ENCODE assay signal across 17 mouse cellular contexts in the genomic region with DNA sequence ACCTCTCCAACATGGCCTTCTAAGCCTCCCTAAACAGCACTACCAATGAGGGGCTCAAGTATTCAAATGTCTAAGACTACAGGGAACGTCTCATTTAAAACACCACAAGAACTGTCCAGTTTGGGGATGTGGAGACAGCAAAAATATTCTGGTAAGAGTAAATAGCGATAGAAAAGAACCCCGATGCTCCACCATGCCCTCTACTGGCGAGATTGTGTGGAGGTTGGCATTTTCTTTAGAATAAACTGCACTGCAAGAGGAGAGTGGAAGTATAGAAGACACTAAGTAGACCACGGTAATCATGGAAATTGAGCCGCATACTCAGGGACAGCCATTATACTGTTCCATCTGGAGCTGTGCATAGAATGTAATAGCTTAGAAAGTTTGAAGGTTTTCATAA. TPM values are rescaled to one million over a fixed set of nuclear protein-coding genes. Genes with fewer than 3 reads are reported as not detected.
DNase-seq lines count a peak whose midpoint lies in the region; ATAC-seq and TF ChIP-seq lines count a peak whose summit lies in the region.
"Had no signal": no experiment of that assay in that cellular context is flagged by ENCODE, and none has a peak within 500 bp of the region (broad histone marks: within the 10 kb centered on the region; RNA-seq: fewer than 3 reads in every experiment).

No protein-coding gene starts in this region.

- no peak overlapping the region for H3K4me3 ChIP-seq in forebrain, postnatal 0 days (ENCODE audit: low read depth, low read length)
- no peak overlapping the region for H3K4me3 ChIP-seq in forebrain, embryonic 16.5 days (replicated peaks; ENCODE audit: low read length)
- no peak overlapping the region for H3K4me3 ChIP-seq in liver, embryonic 14.5 days (ENCODE audit: insufficient read depth in 1 of 2, low read depth in 2 of 2, low read length in 2 of 2)
- no peak overlapping the region for H3K4me3 ChIP-seq in midbrain, embryonic 16.5 days (ENCODE audit: low read depth, low read length)
- H3K4me3 ChIP-seq: erythroblast, embryonic 14.5 days; heart, embryonic 15.5 days; hindbrain, embryonic 13.5 days; limb, embryonic 10.5 days; midbrain, embryonic 12.5 days had no signal

- no peaks in the 10 kb centered on the region for H3K27me3 ChIP-seq in forebrain, postnatal 0 days (ENCODE audit: insufficient read depth, low read length)
- H3K27me3 ChIP-seq in forebrain, embryonic 16.5 days (replicated peaks; ENCODE audit: control insufficient read depth, insufficient read depth, low read length) = peaks cover 3% of the 10 kb centered on the region; the same call in 1 of the 2 replicates
- H3K27me3 ChIP-seq in liver, embryonic 14.5 days (ENCODE audit: control insufficient read depth, insufficient read depth, low read length) = no peaks in the 10 kb centered on the region
- H3K27me3 ChIP-seq in midbrain, embryonic 16.5 days (ENCODE audit: control insufficient read depth, insufficient read depth, low read depth, low read length) = no peaks in the 10 kb centered on the region
- H3K27me3 ChIP-seq: heart, embryonic 15.5 days had no signal

- no peaks in the 10 kb centered on the region for H3K4me1 ChIP-seq in forebrain, postnatal 0 days (ENCODE audit: insufficient read depth)
- H3K4me1 ChIP-seq in forebrain, embryonic 16.5 days (replicated peaks; ENCODE audit: control insufficient read depth, insufficient read depth, low read length) = peaks cover 5% of the 10 kb centered on the region
- peaks cover 0 to 16% of the 10 kb centered on the region in 2 experiments; a peak in 2 of 4 replicates for H3K4me1 ChIP-seq in liver, embryonic 14.5 days (replicated peaks; ENCODE audit: control insufficient read depth in 2 of 2, insufficient read depth in 2 of 2, low read length in 1 of 2)
- H3K4me1 ChIP-seq in midbrain, embryonic 16.5 days (ENCODE audit: control insufficient read depth, insufficient read depth, low read length) = peaks cover 10% of the 10 kb centered on the region

- no peak overlapping the region for H3K4me2 ChIP-seq in forebrain, postnatal 0 days (ENCODE audit: low read depth)
- no peak overlapping the region for H3K4me2 ChIP-seq in forebrain, embryonic 16.5 days (ENCODE audit: low read length)
- no peak overlapping the region for H3K4me2 ChIP-seq in liver, embryonic 14.5 days (ENCODE audit: low read depth)
- H3K4me2 ChIP-seq in midbrain, embryonic 16.5 days (ENCODE audit: low read length) = no peak overlapping the region
- H3K4me2 ChIP-seq: heart, embryonic 15.5 days; hindbrain, embryonic 13.5 days; midbrain, embryonic 12.5 days had no signal

- WGBS in forebrain, postnatal 0 days = 83% methylated on average over 6 of the region's 6 CpGs
- 82% methylated on average over 6 of the region's 6 CpGs for WGBS in forebrain, embryonic 16.5 days
- 59% methylated on average over 6 of the region's 6 CpGs for WGBS in liver, embryonic 14.5 days (ENCODE audit: insufficient replicate concordance)
- 90% methylated on average over 6 of the region's 6 CpGs for WGBS in midbrain, embryonic 16.5 days

- TF ChIP-seq EP300 in liver, embryonic 14.5 days (IDR thresholded peaks at IDR 0.05; ENCODE audit: low read depth) = no peak

- DNase-seq in forebrain, postnatal 0 days = no peak
- DNase-seq in liver, embryonic 14.5 days (ENCODE audit: low read depth in 3 of 3, low spot score in 3 of 3) = no peak
- no peak for DNase-seq in liver
- peak; percentile 31 for DNase-seq in CD4-positive helper T cell, adult 2 months (ENCODE audit: low read depth, low spot score)
- DNase-seq in induced T-regulatory cell, adult 2 months (ENCODE audit: low read depth) = peak; percentile 60
- DNase-seq in heart, adult 8-10 months (ENCODE audit: low spot score) = no peak
- DNase-seq: adrenal gland, adult 2 months; cerebellum, adult 8-10 months; gastrocnemius, postnatal 36 days; right cerebral cortex, postnatal 25 days had no signal

- peak; percentile 24 for TF ChIP-seq CTCF in forebrain, postnatal 0 days (IDR thresholded peaks at IDR 0.05; ENCODE audit: low read depth)
- peak; percentile 44 for TF ChIP-seq CTCF in liver, embryonic 14.5 days (IDR thresholded peaks at IDR 0.05; ENCODE audit: low read depth)

- H3K27ac ChIP-seq in forebrain, postnatal 0 days (ENCODE audit: low read depth, low read length) = no peak overlapping the region
- H3K27ac ChIP-seq in forebrain, embryonic 16.5 days (ENCODE audit: low read length) = no peak overlapping the region
- no peak overlapping the region for H3K27ac ChIP-seq in liver, embryonic 14.5 days
- H3K27ac ChIP-seq in midbrain, embryonic 16.5 days (ENCODE audit: low read length) = no peak overlapping the region
- H3K27ac ChIP-seq: heart, embryonic 15.5 days; hindbrain, embryonic 13.5 days; limb, embryonic 10.5 days; midbrain, embryonic 12.5 days had no signal

- H3K9me3 ChIP-seq in forebrain, postnatal 0 days (ENCODE audit: low read length) = no peaks in the 10 kb centered on the region
- no peaks in the 10 kb centered on the region for H3K9me3 ChIP-seq in forebrain, embryonic 16.5 days (ENCODE audit: control insufficient read depth, low read length)
- H3K9me3 ChIP-seq in liver, embryonic 14.5 days (ENCODE audit: control insufficient read depth, low read length) = no peaks in the 10 kb centered on the region
- no peaks in the 10 kb centered on the region for H3K9me3 ChIP-seq in midbrain, embryonic 16.5 days (replicated peaks; ENCODE audit: control insufficient read depth, low read length, poor library complexity, severe bottlenecking)
- H3K9me3 ChIP-seq: heart, embryonic 15.5 days; hindbrain, embryonic 13.5 days; limb, embryonic 10.5 days; midbrain, embryonic 12.5 days had no signal

- H3K9ac ChIP-seq in forebrain, postnatal 0 days = no peak overlapping the region
- no peak overlapping the region for H3K9ac ChIP-seq in forebrain, embryonic 16.5 days (replicated peaks; ENCODE audit: low read depth, low read length)
- H3K9ac ChIP-seq in liver, embryonic 14.5 days (replicated peaks) = no peak overlapping the region
- H3K9ac ChIP-seq in midbrain, embryonic 16.5 days (ENCODE audit: low read depth, low read length) = no peak overlapping the region
- H3K9ac ChIP-seq: heart, embryonic 15.5 days; hindbrain, embryonic 13.5 days; midbrain, embryonic 12.5 days had no signal

- H3K36me3 ChIP-seq in forebrain, postnatal 0 days (ENCODE audit: insufficient read depth) = no peaks in the 10 kb centered on the region
- H3K36me3 ChIP-seq in forebrain, embryonic 16.5 days (ENCODE audit: control insufficient read depth, insufficient read depth) = no peaks in the 10 kb centered on the region
- H3K36me3 ChIP-seq in liver, embryonic 14.5 days (replicated peaks; ENCODE audit: control insufficient read depth, insufficient read depth, low read depth) = no peaks in the 10 kb centered on the region
- no peaks in the 10 kb centered on the region for H3K36me3 ChIP-seq in midbrain, embryonic 16.5 days (ENCODE audit: control insufficient read depth, insufficient read depth, low read length)
- H3K36me3 ChIP-seq: heart, embryonic 15.5 days; hindbrain, embryonic 13.5 days; limb, embryonic 10.5 days; midbrain, embryonic 12.5 days had no signal

- no peak for ATAC-seq in forebrain, postnatal 0 days
- ATAC-seq in forebrain, embryonic 16.5 days = no peak
- no peak for ATAC-seq in liver, embryonic 14.5 days (ENCODE audit: insufficient read depth)
- ATAC-seq in midbrain, embryonic 16.5 days = no peak

RNA-seq across cellular contexts. Expression of gene Trub1, which starts 38.8 kb away (rescaled TPM):
- 26.1 and 27.7 TPM in 2 replicates for total RNA-seq in forebrain, postnatal 0 days (2014; rRNA removed)
- 17.2 and 21.5 TPM in 2 replicates for polyA plus RNA-seq in forebrain, postnatal 0 days (2015; fragmentation: Nextera tagmentation; extraction: Ambion mirVana)
- 17.3 and 18.5 TPM in 2 replicates for polyA plus RNA-seq in forebrain, embryonic 16.5 days (2015; fragmentation: Nextera tagmentation; extraction: Ambion mirVana)
- 4.2 and 6.7 TPM in 2 replicates for polyA plus RNA-seq in liver, embryonic 14.5 days (2012; rRNA removed)
- polyA plus RNA-seq in liver, embryonic 14.5 days (2014; fragmentation: Nextera tagmentation; extraction: Ambion mirVana) = 7.8 and 8.1 TPM in 2 replicates
- total RNA-seq in heart, adult 8-10 months (2022) = 1 to 10 TPM; 2.1 to 6.7 (median 5.4) TPM
- 15.5 and 17.3 TPM in 2 replicates for polyA plus RNA-seq in midbrain, embryonic 16.5 days (2015; fragmentation: Nextera tagmentation; extraction: Ambion mirVana)

RNA-seq across cellular contexts. Expression of gene Fam160b1, which starts 53.4 kb away (rescaled TPM):
- total RNA-seq in forebrain, postnatal 0 days (2014; rRNA removed) = 19.7 and 23.0 TPM in 2 replicates
- polyA plus RNA-seq in forebrain, postnatal 0 days (2015; fragmentation: Nextera tagmentation; extraction: Ambion mirVana) = 9.0 and 10.8 TPM in 2 replicates
- polyA plus RNA-seq in forebrain, embryonic 16.5 days (2015; fragmentation: Nextera tagmentation; extraction: Ambion mirVana) = 14.7 and 18.6 TPM in 2 replicates
- polyA plus RNA-seq in liver, embryonic 14.5 days (2012; rRNA removed) = 4.8 and 5.1 TPM in 2 replicates
- polyA plus RNA-seq in liver, embryonic 14.5 days (2014; fragmentation: Nextera tagmentation; extraction: Ambion mirVana) = 5.4 and 6.4 TPM in 2 replicates
- 10 to 100 TPM in 3 of 4 experiments, 1 to 10 TPM in 1; 9.8 to 11.6 (median 10.8) TPM for total RNA-seq in heart, adult 8-10 months (2022)
- polyA plus RNA-seq in midbrain, embryonic 16.5 days (2015; fragmentation: Nextera tagmentation; extraction: Ambion mirVana) = 12.6 and 13.1 TPM in 2 replicates

Comparison
In these comparisons a context has a peak if more than half of its experiments do, and no peak if none do; other contexts are left out.
1. DNase-seq: peak in CD4-positive helper T cell, adult 2 months (single experiment) and induced T-regulatory cell, adult 2 months (single experiment); none in forebrain, postnatal 0 days (single experiment), liver, embryonic 14.5 days (0 of 3), liver (single experiment) and heart, adult 8-10 months (single experiment).